Comparison of ENCODE assay signal across 17 mouse cellular contexts in genomic region chr2:32218541-32219334, GRCm38 (mm10). TPM values are rescaled to one million over a fixed set of nuclear protein-coding genes. Genes with fewer than 3 reads are reported as not detected.
DNase-seq lines count a peak whose midpoint lies in the region; TF ChIP-seq lines count a peak whose summit lies in the region.
"Had no signal": no experiment of that assay in that cellular context is flagged by ENCODE, and none has a peak within 500 bp of the region (broad histone marks: within the 10 kb centered on the region; RNA-seq: fewer than 3 reads in every experiment).

No protein-coding gene starts in this region.

- peak; percentile 51 for DNase-seq in adrenal gland, postnatal 25 days
- DNase-seq in adrenal gland, adult 8-10 months = no peak
- DNase-seq in gastrocnemius, adult 2 months = peak; percentile 39
- DNase-seq in gastrocnemius, adult 18-20 months (ENCODE audit: low spot score) = no peak
- DNase-seq in layer of hippocampus, adult 2 months (ENCODE audit: low spot score in 2 of 2) = no peak
- no peak for DNase-seq in layer of hippocampus, adult 8-10 months (ENCODE audit: low spot score in 2 of 2)
- peak; percentile 67 for DNase-seq in kidney, postnatal 14 days
- no peak for DNase-seq in spleen, postnatal 14 days (ENCODE audit: low spot score in 2 of 2)
- DNase-seq: gastrocnemius, postnatal 36 days; heart, postnatal 14 days; lung, postnatal 14 days; retina, postnatal 1 day; thymus, adult 2 months had no signal

- no peak overlapping the region for H3K4me3 ChIP-seq in gastrocnemius, adult 2 months
- no peak overlapping the region for H3K4me3 ChIP-seq in layer of hippocampus, adult 2 months
- H3K4me3 ChIP-seq: hindbrain, embryonic 15.5 days; limb, embryonic 12.5 days; midbrain, embryonic 10.5 days; neural tube, embryonic 15.5 days had no signal

- H3K27ac ChIP-seq in gastrocnemius, adult 2 months = peak overlapping the region; percentile 81
- H3K27ac ChIP-seq in layer of hippocampus, adult 2 months = peak overlapping the region; percentile 55
- H3K27ac ChIP-seq: hindbrain, embryonic 15.5 days; limb, embryonic 12.5 days; midbrain, embryonic 10.5 days; neural tube, embryonic 15.5 days had no signal

- TF ChIP-seq CTCF in gastrocnemius, adult 2 months (IDR thresholded peaks at IDR 0.05) = no peak
- TF ChIP-seq CTCF in layer of hippocampus, adult 2 months (conservative IDR thresholded peaks at IDR 0.05) = no peak

- intact Hi-C loops in gastrocnemius, adult 2 months (cut with DNase I) = no loop called here

RNA-seq across cellular contexts. Expression of gene Pomt1, which starts 17.7 kb away (rescaled TPM):
- 47.0 and 54.2 TPM in 2 replicates for total RNA-seq in adrenal gland, postnatal 25 days (2021)
- total RNA-seq in adrenal gland, adult 8-10 months (2022) = 10 to 100 TPM; 33.1 to 46.2 (median 38.4) TPM
- 10 to 100 TPM; 11.5 TPM for total RNA-seq in gastrocnemius, adult 2 months (2021)
- total RNA-seq in gastrocnemius, adult 18-20 months (2021) = 10 to 100 TPM; 10.2 to 11.1 TPM
- 10 to 100 TPM; 23.4 to 24.1 TPM for total RNA-seq in layer of hippocampus, adult 2 months (2021)
- total RNA-seq in layer of hippocampus, adult 8-10 months (2022) = 10 to 100 TPM; 21.4 to 31.1 (median 26.2) TPM

RNA-seq across cellular contexts. Expression of gene Uck1, which starts 41.2 kb away (rescaled TPM):
- total RNA-seq in adrenal gland, postnatal 25 days (2021) = 120 and 132 TPM in 2 replicates
- total RNA-seq in adrenal gland, adult 8-10 months (2022) = 100 to 1,000 TPM; 114 to 126 (median 125) TPM
- total RNA-seq in gastrocnemius, adult 2 months (2021) = 10 to 100 TPM in 1 of 2 experiments, 1 to 10 TPM in 1; 9.8 to 12.9 TPM
- total RNA-seq in gastrocnemius, adult 18-20 months (2021) = 10 to 100 TPM; 11.4 to 11.6 TPM
- 10 to 100 TPM; 55.3 to 57.8 TPM for total RNA-seq in layer of hippocampus, adult 2 months (2021)
- 10 to 100 TPM; 48.6 to 60.0 (median 54.5) TPM for total RNA-seq in layer of hippocampus, adult 8-10 months (2022)

Comparison
In these comparisons a context has a peak if more than half of its experiments do, and no peak if none do; other contexts are left out.
1. DNase-seq: peak in adrenal gland, postnatal 25 days (single experiment), gastrocnemius, adult 2 months (single experiment) and kidney, postnatal 14 days (single experiment); none in adrenal gland, adult 8-10 months (single experiment), gastrocnemius, adult 18-20 months (single experiment), layer of hippocampus, adult 2 months (0 of 2), layer of hippocampus, adult 8-10 months (0 of 2) and spleen, postnatal 14 days (0 of 2).